Mouse (Mus musculus): ENCODE data around the gene Tnfaip6.

DNA sequence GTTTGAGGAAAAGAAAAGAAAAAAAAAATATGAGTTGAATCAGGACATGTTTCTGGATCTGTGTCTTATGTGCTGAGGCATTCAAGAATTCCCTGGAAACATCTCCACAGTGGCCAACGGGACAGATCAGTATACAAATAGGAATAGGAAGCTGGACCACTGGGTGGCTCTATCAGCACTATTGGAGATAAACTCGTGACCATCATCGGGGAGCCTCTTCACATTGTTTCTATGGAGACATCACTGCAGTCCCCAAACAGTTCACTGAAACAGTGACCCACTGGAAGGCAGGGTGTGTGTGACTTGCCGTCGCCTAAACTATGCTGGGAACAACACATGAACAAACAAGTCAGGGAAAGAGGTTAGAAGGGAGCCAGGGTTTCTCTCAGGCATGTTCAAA, 4.9 kb downstream of the Tnfaip6 start:
- TF ChIP-seq CTCF (IDR thresholded peaks at IDR 0.05; ENCODE audit: low read depth) (no peak), EP300 (IDR thresholded peaks at IDR 0.05; ENCODE audit: low read depth) (no peak)
